In genomic region chr7:60244187-60244866, GRCm38 (mm10) we compare ENCODE assay signal across 8 mouse cellular contexts.
DNase-seq lines count a peak whose midpoint lies in the region; ATAC-seq and TF ChIP-seq lines count a peak whose summit lies in the region.
"Not testable (repeated sequence)": the region's sequence is repeated elsewhere in the genome, so short reads cannot be mapped to it uniquely, and the experiment has no call there.

No protein-coding gene starts in this region.

- intact Hi-C loops in heart, postnatal 14 days (cut with DNase I) = not testable (repeated sequence)

- peak overlapping the region; percentile 39 for H3K4me3 ChIP-seq in forebrain, embryonic 12.5 days (replicated peaks)
- H3K4me3 ChIP-seq in kidney, postnatal 0 days (replicated peaks; ENCODE audit: low read depth, low read length) = peak overlapping the region; percentile 30
- H3K4me3 ChIP-seq in liver, embryonic 13.5 days (replicated peaks) = peak overlapping the region; percentile 55
- H3K4me3 ChIP-seq in midbrain, postnatal 0 days (ENCODE audit: low read depth, low read length) = peak overlapping the region; percentile 28
- H3K4me3 ChIP-seq in stomach, postnatal 0 days (ENCODE audit: low read depth, low read length) = peak overlapping the region; percentile 33

- H3K27me3 ChIP-seq in forebrain, embryonic 12.5 days; kidney, postnatal 0 days (ENCODE audit: insufficient read depth, low read length); liver, embryonic 13.5 days; midbrain, postnatal 0 days (ENCODE audit: insufficient read depth, low read length); stomach, postnatal 0 days (ENCODE audit: control insufficient read depth, insufficient read depth, low read length): not testable (repeated sequence)

- DNase-seq in WW6 (ENCODE audit: low read depth, low spot score) = peak; percentile 20
- peak; percentile 11 for DNase-seq in cerebellum, adult 8-10 months
- peak; percentile 10 to 25 for DNase-seq in heart, postnatal 14 days
- DNase-seq in kidney, postnatal 0 days (ENCODE audit: low spot score) = peak; percentile 58
- DNase-seq in liver, embryonic 13.5 days = peak; percentile 45
- DNase-seq in midbrain, postnatal 0 days (ENCODE audit: low spot score) = peak; percentile 75
- peak; percentile 67 for DNase-seq in stomach, postnatal 0 days (ENCODE audit: low spot score)

- not testable (repeated sequence) for H3K4me1 ChIP-seq in forebrain, embryonic 12.5 days; kidney, postnatal 0 days (replicated peaks; ENCODE audit: insufficient read depth, low read length); liver, embryonic 13.5 days (replicated peaks); midbrain, postnatal 0 days (ENCODE audit: insufficient read depth, low read length); stomach, postnatal 0 days (replicated peaks; ENCODE audit: control insufficient read depth, insufficient read depth)

- peak; percentile 97 for ATAC-seq in forebrain, embryonic 12.5 days (ENCODE audit: low FRiP score)
- peak; percentile 97 for ATAC-seq in kidney, postnatal 0 days (replicated peaks; ENCODE audit: low FRiP score, low read depth)
- peak; percentile 96 for ATAC-seq in liver, embryonic 13.5 days (ENCODE audit: low read depth)
- ATAC-seq in midbrain, postnatal 0 days (ENCODE audit: low FRiP score) = peak; percentile 95
- peak; percentile 97 for ATAC-seq in stomach, postnatal 0 days (ENCODE audit: low FRiP score, low TSS enrichment)

- TF ChIP-seq EP300 in stomach, postnatal 0 days (optimal IDR thresholded peaks at IDR 0.05) = not testable (repeated sequence)

- H3K9me3 ChIP-seq in forebrain, embryonic 12.5 days; kidney, postnatal 0 days (replicated peaks; ENCODE audit: low read length); liver, embryonic 13.5 days (replicated peaks); midbrain, postnatal 0 days (ENCODE audit: low read length); stomach, postnatal 0 days (ENCODE audit: control insufficient read depth, low read length): not testable (repeated sequence)

- H3K36me3 ChIP-seq in forebrain, embryonic 12.5 days (replicated peaks); kidney, postnatal 0 days (ENCODE audit: insufficient read depth, low read length); liver, embryonic 13.5 days; midbrain, postnatal 0 days (ENCODE audit: insufficient read depth, low read length); stomach, postnatal 0 days (ENCODE audit: control insufficient read depth, insufficient read depth, low read length): not testable (repeated sequence)

- TF ChIP-seq CTCF in kidney, postnatal 0 days (IDR thresholded peaks at IDR 0.05; ENCODE audit: low read depth); midbrain, postnatal 0 days (IDR thresholded peaks at IDR 0.05); stomach, postnatal 0 days (IDR thresholded peaks at IDR 0.05; ENCODE audit: low read depth): not testable (repeated sequence)

- WGBS in forebrain, embryonic 12.5 days = 19% methylated on average over 22 of the region's 22 CpGs
- WGBS in kidney, postnatal 0 days = 19% methylated on average over 22 of the region's 22 CpGs
- 9% methylated on average over 22 of the region's 22 CpGs for WGBS in liver, embryonic 13.5 days (ENCODE audit: insufficient replicate concordance)
- WGBS in midbrain, postnatal 0 days = 23% methylated on average over 22 of the region's 22 CpGs
- WGBS in stomach, postnatal 0 days = 21% methylated on average over 22 of the region's 22 CpGs

- H3K27ac ChIP-seq in forebrain, embryonic 12.5 days = peak overlapping the region; percentile 56; the same call in 1 of the 2 replicates
- H3K27ac ChIP-seq in kidney, postnatal 0 days; liver, embryonic 13.5 days; midbrain, postnatal 0 days (ENCODE audit: low read depth, low read length); stomach, postnatal 0 days (replicated peaks): not testable (repeated sequence)

- H3K9ac ChIP-seq in forebrain, embryonic 12.5 days = 0 out of 2 replicates have a peak overlapping the region, but pooled peaks have one; percentile 33
- not testable (repeated sequence) for H3K9ac ChIP-seq in kidney, postnatal 0 days (ENCODE audit: low read depth, low read length); midbrain, postnatal 0 days (replicated peaks; ENCODE audit: low read length, poor library complexity, severe bottlenecking); stomach, postnatal 0 days (ENCODE audit: low read length)
- peak overlapping the region; percentile 45; the same call in 1 of the 2 replicates for H3K9ac ChIP-seq in liver, embryonic 13.5 days

- H3K4me2 ChIP-seq in forebrain, embryonic 12.5 days = peak overlapping the region; percentile 35
- H3K4me2 ChIP-seq in kidney, postnatal 0 days (ENCODE audit: low read length) = peak overlapping the region; percentile 37
- peak overlapping the region; percentile 50 for H3K4me2 ChIP-seq in liver, embryonic 13.5 days
- peak overlapping the region; percentile 24; the same call in 1 of the 2 replicates for H3K4me2 ChIP-seq in midbrain, postnatal 0 days (ENCODE audit: low read depth, low read length, poor library complexity, severe bottlenecking)
- peak overlapping the region; percentile 34 for H3K4me2 ChIP-seq in stomach, postnatal 0 days (replicated peaks; ENCODE audit: low read depth)

Comparison
In these comparisons a context has a peak if more than half of its experiments do, and no peak if none do; other contexts are left out.
1. DNase-seq: peak in every context shown above with its lines; median percentile 75 in midbrain, postnatal 0 days; 67 in stomach, postnatal 0 days; 58 in kidney, postnatal 0 days; 45 in liver, embryonic 13.5 days; 20 in WW6; 18 in heart, postnatal 14 days; 11 in cerebellum, adult 8-10 months.